Mouse (Mus musculus) lung, adult 2 months (tissue): ENCODE results near the gene Trnau1ap. TPM values are rescaled to one million over a fixed set of nuclear protein-coding genes. Genes with fewer than 3 reads are reported as not detected.

Experiments used
- DNase-seq: peaks from one replicate; pipeline ENCODE4 v3.0.0; 2022
- H3K4me1 ChIP-seq: fragments of 200-500 bp; 2 replicates; pipeline ENCODE4 v1.6.1; 2011; ENCODE audit warnings: low read length; ENCODE audit not compliant: control insufficient read depth, insufficient read depth
- H3K4me3 ChIP-seq: fragments of 200-500 bp; replicated peaks from 2 replicates; pipeline ENCODE3; 2011; ENCODE audit warnings: low read depth, mild to moderate bottlenecking, control low read depth, low read length; ENCODE audit errors: extremely low read depth
- CTCF ChIP-seq: fragments of 200-500 bp; IDR thresholded peaks from 2 replicates; pipeline ENCODE4 v1.5.1; 2011; ENCODE audit warnings: mild to moderate bottlenecking, low read length, control low read depth; ENCODE audit not compliant: insufficient read depth
- POLR2A ChIP-seq: fragments of 200-500 bp; IDR thresholded peaks from 2 replicates; pipeline ENCODE4 v1.6.1; 2011; ENCODE audit warnings: low read depth, mild to moderate bottlenecking, control low read depth, low read length, borderline replicate concordance; ENCODE audit errors: extremely low read depth
- WGBS: fragments of 180-500 bp; shearing (Covaris S2); methylation state at CpG from one replicate; pipeline ENCODE4 v1.1.7; 2018; 5-methylcytosine and 5-hydroxymethylcytosine counted together
- polyA plus RNA-seq: library from polyadenylated mRNA; depleted of rRNA; stranded (reverse); fragments of >200 nt; gene quantifications from 2 replicates; pipeline ENCODE4 v1.2.3, GENCODE M21; 2012

The Trnau1ap gene
- polyA plus RNA-seq, 1 experiment, result 17.8 TPM

DNA sequence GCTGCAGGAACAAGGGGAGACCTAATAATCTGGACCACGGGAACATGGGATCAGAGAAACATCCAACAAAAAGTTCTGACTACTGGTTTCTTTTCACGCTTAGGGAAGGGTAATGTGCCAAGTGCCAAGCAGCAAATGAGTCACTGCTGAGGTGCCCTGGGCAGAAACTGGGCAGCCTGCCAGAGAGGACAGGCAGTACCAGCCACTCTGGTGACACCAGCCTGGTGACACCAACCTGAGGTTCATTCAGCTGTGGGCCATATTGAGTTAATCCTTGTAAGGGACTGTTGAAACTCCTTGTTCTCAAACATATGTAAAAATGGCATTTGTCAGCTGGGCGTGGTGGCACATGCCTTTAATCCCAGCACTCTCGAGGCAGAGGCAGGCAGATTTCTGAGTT, 25.2 kb upstream of the Trnau1ap start:
- TF ChIP-seq POLR2A (no peak), CTCF (no peak)
- Histone ChIP-seq H3K4me3 (no peak overlapping the region), H3K4me1 (no peaks in the 10 kb centered on the region; the same call in 1 of the 2 replicates)
- WGBS, result 75% methylated on average over 4 of the region's 4 CpGs
- peak; percentile 28 for DNase-seq

DNA sequence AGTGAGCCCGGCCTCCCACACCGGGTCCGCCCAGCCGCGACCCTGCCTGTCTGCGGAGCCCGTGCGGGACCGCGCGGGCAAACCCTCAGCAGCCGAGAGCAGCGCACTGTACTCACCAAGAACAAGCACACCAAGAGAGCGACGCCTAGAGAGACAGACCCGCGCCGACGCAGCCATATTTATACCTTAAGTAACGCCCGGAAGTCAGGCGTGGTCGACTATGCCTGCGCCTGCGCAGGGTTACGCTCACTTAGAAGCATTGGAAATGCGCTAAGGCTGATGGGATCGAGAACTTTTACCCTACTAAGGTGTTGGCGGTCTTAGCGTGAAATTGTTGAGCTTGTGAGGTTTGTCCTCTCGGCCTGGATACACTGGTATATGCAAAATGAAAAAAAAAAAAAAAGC, 24.1 kb upstream of the Trnau1ap start, which contains the start of gene Rcc1:
TSS of gene Rcc1 (minus strand) at position 125 of the 405 bp plus-strand sequence.
- DNase-seq, result peak; percentile 93
- under 1% methylated on average over 31 of the region's 31 CpGs for WGBS
- peak; percentile 100 for TF ChIP-seq POLR2A
- no peak for TF ChIP-seq CTCF
- Histone ChIP-seq H3K4me1 (no peaks in the 10 kb centered on the region; the same call in 1 of the 2 replicates), H3K4me3 (peak within 1 kb of the TSS; percentile 70)

DNA sequence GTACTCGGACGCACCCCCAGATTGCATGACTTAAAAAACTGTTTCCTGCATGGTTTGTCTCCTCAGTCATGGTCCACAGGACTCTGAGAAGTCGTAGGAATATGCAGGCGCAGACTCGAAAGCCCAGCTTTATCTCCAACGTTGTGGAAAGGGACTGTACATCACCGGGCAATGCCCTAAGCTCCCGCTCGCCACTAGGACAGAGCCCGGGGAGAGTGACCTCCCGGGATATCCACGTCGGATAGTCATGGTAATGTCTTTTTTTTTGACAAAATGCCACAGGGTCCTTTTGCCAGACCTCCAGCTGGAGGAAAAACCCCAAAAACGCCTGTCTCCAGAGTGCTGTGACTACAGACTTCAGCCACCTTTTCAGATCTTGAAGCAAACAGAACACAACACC, 23.4 kb upstream of the Trnau1ap start:
- Histone ChIP-seq H3K4me1 (no peaks in the 10 kb centered on the region; the same call in 1 of the 2 replicates), H3K4me3 (peak overlapping the region; percentile 70)
- no peak for TF ChIP-seq POLR2A
- TF ChIP-seq CTCF, result no peak
- DNase-seq, result peak; percentile 34
- under 1% methylated on average over 14 of the region's 14 CpGs for WGBS

DNA sequence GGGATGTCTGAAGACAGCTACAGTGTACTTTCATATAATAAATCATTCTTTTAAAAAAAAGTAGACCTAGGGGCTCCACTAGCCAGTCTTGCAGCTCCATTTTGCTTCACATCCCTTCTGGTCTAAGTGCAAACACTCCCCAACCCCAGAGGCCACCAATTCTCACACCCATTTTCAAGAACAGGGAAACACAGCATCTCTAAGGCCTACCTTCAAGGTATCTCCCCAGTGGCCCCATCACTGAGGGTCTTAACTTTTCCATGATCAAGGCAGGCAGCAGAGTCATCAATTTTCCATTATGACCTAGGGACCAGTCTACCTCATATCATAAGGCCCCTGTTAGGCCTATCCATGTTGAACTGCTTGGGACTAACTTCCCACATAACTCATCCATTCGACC, 22.1 kb upstream of the Trnau1ap start:
- Histone ChIP-seq H3K4me1 (no peaks in the 10 kb centered on the region; the same call in 1 of the 2 replicates), H3K4me3 (no peak overlapping the region)
- DNase-seq, result no peak
- TF ChIP-seq POLR2A (no peak), CTCF (no peak)
- WGBS, result 19% methylated on average over 1 of the region's 1 CpGs

DNA sequence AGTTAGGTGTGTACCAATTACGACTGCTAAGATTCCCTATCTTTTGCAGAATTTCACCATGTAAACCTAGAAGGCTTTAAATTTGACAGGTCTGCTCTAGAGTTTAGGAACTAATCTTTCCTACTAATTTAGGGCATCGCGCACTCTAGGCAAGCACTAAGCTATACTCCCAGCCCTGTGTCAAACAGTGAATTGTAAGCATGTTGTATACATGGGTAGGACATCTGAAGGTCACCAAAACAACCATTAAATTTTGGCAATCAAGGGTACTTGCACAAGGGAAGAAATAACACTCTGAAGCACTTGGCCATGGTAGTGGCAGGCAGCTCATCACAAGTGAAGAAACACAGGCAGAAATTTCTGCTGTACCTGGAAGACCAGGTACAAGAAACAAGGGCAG, 21.5 kb upstream of the Trnau1ap start:
- no peak overlapping the region for H3K4me3 ChIP-seq
- TF ChIP-seq POLR2A, result no peak
- no peak for TF ChIP-seq CTCF
- H3K4me1 ChIP-seq, result no peaks in the 10 kb centered on the region; the same call in 1 of the 2 replicates
- no peak for DNase-seq
- WGBS, result 87% methylated on average over 3 of the region's 3 CpGs

DNA sequence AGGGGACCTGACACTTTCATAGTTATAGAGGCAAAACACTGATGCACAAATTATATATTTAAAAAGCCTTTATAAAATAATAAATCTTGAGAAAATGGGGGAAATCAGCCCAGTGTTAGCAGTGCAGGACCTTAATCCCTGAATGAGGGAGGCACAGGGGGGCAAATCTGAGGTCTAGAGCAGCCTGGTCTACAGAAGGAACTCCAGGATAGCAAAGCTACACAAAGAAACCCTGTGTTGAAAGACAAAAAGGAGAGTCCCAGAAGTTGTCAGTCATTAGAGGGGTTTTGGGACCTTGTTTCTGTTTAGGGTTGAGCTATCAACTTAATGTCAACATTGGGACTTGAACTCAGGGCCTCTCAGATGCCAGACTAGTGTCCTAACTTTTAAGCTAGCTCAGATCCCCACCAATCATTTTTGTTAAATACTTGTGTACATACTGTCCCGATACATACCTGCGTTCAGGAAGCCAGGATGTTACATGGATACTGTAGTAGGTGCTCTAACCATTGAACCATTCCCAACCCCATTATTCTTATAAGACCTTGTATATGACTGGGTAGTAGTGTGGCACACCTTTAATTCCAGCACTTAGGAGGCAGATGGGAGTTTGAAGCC, 20.9 kb upstream of the Trnau1ap start:
- 70% methylated on average over 2 of the region's 2 CpGs for WGBS
- Histone ChIP-seq H3K4me3 (no peak overlapping the region), H3K4me1 (no peaks in the 10 kb centered on the region; the same call in 1 of the 2 replicates)
- no peak for DNase-seq
- TF ChIP-seq CTCF (no peak), POLR2A (no peak)

DNA sequence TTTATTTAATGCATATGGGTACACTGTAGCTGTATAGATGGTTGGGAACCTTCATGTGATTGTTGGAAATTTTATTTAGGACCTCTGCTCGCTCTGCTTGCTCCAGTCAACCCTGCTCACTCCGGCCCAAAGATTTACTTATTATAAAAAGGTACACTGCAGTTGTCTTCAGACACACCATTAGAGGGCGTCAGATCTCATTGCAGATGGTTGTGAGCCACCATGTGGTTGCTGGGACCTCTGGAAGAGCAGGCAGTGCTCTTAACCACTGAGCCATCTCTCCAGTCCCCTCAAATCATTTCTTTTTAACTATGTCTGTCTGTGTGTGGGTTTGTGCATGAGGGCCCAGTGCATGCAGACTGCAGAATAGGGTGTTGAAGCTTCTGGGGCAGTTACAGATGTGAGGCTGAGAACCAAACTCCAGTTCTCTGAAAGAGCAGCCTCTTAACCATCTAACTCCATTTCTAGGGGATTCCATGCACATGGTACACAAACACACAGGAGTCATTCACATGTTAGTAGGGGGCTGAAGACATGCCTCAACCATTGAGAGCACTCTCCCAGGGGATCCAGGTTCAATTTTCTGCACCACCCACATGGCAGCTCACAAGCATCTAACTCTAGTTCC, 20.3 kb upstream of the Trnau1ap start:
- 67% methylated on average over 3 of the region's 3 CpGs for WGBS
- TF ChIP-seq POLR2A (no peak), CTCF (no peak)
- no peak for DNase-seq

DNA sequence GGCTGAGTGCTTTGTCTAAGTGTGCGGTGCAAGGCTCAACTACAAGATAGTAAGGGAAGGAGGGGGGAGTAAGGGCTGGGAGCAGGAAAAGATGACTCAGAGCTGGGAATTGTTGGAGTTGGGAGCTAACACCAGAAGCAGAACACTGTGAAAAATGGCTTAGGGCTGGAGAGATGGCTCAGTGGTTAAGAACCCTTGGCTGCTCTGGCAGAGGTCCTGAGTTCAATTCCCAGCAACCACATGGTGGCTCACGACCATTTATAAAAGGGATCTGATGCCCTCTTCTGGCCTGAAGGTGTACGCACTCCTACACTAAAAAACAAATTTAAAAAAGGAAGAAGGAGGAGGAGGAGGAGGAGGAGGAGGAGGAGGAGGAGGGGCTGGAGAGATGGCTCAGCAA, 17.3 kb upstream of the Trnau1ap start:
- 51% methylated on average over 3 of the region's 3 CpGs for whole genome bisulfite sequencing
- TF ChIP-seq CTCF, result no peak
- TF ChIP-seq POLR2A, result no peak
- no peak for DNase-seq
- Histone ChIP-seq H3K4me1 (no peaks in the 10 kb centered on the region; the same call in 1 of the 2 replicates), H3K4me3 (no peak overlapping the region)

More for the DNA sequence above, 20.3 kb upstream of the Trnau1ap start:
- Histone ChIP-seq H3K4me3 (no peak overlapping the region), H3K4me1 (no peaks in the 10 kb centered on the region; the same call in 1 of the 2 replicates)

DNA sequence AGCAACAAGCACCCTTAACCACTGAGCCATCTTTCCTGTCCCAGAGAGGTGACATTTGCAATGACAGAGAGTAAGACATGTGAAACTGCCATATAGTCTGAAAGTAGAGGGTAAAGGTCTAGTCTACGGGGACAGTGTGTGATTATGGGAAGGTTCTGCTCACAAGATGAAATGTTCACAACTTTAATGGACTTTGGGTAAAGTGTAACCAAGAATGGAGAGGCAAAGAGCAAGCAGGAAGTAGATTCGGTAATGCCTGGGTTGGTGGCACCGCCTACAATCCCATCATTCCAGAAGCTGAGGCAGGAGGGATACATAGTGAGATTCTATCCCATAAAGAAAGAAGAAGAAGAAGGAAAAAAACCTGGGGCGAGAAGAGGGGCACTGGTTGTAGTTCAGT, 16.9 kb upstream of the Trnau1ap start:
- no peak for DNase-seq
- no peak for TF ChIP-seq POLR2A
- Histone ChIP-seq H3K4me1 (no peaks in the 10 kb centered on the region; the same call in 1 of the 2 replicates), H3K4me3 (no peak overlapping the region)
- 76% methylated on average over 4 of the region's 4 CpGs for WGBS

DNA sequence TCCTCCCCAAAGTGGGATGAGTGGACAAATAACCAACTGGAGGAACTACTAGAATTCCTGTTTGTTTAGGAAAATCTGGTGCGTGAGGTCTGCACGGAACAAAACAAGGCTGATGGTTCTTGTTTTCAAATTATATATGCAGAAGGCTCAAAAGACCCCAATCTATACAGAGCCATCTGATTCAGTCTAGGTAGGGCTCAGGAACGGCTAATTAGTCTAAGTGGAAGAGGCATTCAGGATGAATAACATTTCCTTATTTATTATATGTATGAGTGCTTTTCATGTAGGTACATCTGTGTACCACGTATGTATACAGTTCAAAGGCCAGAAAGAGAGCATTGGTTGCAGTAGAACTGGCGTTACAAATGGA, 16.5 kb upstream of the Trnau1ap start:
- DNase-seq, result no peak
- Histone ChIP-seq H3K4me1 (no peaks in the 10 kb centered on the region; the same call in 1 of the 2 replicates), H3K4me3 (no peak overlapping the region)
- TF ChIP-seq CTCF (no peak), POLR2A (no peak)
- 38% methylated on average over 5 of the region's 5 CpGs for WGBS
